ENCODE assay signal across 19 mouse cellular contexts in the genomic region with DNA sequence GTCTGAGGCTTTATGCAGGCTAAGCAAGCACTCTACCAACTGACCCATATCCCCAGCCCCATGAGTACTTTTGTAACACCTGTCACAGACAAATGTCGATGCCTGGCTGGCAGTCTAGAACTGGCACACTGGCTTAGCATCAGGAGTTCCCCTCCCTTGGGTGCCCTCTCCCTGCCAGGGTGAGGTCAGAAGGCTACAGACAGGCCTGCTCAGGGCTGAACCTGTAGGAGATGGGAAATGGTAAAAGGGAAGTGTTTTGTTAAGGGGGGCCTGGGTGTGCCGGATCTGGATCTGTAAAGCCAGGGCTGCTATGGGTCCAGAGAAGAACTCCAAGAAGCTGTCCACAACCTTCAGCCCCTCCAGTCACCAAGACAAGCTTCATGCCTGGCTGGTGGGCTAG.
"Had no signal": no experiment of that assay in that cellular context is flagged by ENCODE, and none has a peak within 500 bp of the region (broad histone marks: within the 10 kb centered on the region; RNA-seq: fewer than 3 reads in every experiment).

No protein-coding gene starts in this region.

- ATAC-seq: midbrain, embryonic 15.5 days had no signal

- DNase-seq: kidney, adult 18-20 months; kidney, postnatal 10 days; kidney, postnatal 36 days; left cerebral cortex, postnatal 4 days; liver, embryonic 13.5 days; lung, adult 2 months; lung, postnatal 14 days; lung, postnatal 4 days; thymus, adult 2 months; thymus, postnatal 14 days; thymus, postnatal 4 days had no signal

- H3K27ac ChIP-seq: kidney, embryonic 15.5 days; limb, embryonic 12.5 days; limb, embryonic 15.5 days; liver, embryonic 13.5 days; midbrain, embryonic 12.5 days; midbrain, embryonic 15.5 days; neural tube, embryonic 13.5 days; stomach, postnatal 0 days had no signal

- H3K9me3 ChIP-seq: kidney, embryonic 15.5 days; limb, embryonic 15.5 days; midbrain, embryonic 12.5 days; midbrain, embryonic 15.5 days had no signal

- H3K27me3 ChIP-seq: kidney, embryonic 15.5 days; limb, embryonic 12.5 days; limb, embryonic 15.5 days; liver, embryonic 13.5 days; midbrain, embryonic 12.5 days; midbrain, embryonic 15.5 days; neural tube, embryonic 13.5 days had no signal

- H3K36me3 ChIP-seq: kidney, embryonic 15.5 days; limb, embryonic 12.5 days; limb, embryonic 15.5 days; liver, embryonic 13.5 days; midbrain, embryonic 12.5 days; midbrain, embryonic 15.5 days; neural tube, embryonic 13.5 days had no signal

- H3K4me2 ChIP-seq: kidney, embryonic 15.5 days; limb, embryonic 12.5 days; limb, embryonic 15.5 days; liver, embryonic 13.5 days; midbrain, embryonic 12.5 days; midbrain, embryonic 15.5 days; neural tube, embryonic 13.5 days had no signal

- H3K9ac ChIP-seq: kidney, embryonic 15.5 days; limb, embryonic 12.5 days; limb, embryonic 15.5 days; liver, embryonic 13.5 days; midbrain, embryonic 12.5 days; midbrain, embryonic 15.5 days; neural tube, embryonic 13.5 days had no signal

- H3K4me3 ChIP-seq: kidney, embryonic 15.5 days; limb, embryonic 12.5 days; limb, embryonic 15.5 days; liver, embryonic 13.5 days; midbrain, embryonic 12.5 days; midbrain, embryonic 15.5 days; myocyte; neural tube, embryonic 13.5 days had no signal

- H3K4me1 ChIP-seq: liver, embryonic 13.5 days; midbrain, embryonic 12.5 days; midbrain, embryonic 15.5 days; neural tube, embryonic 13.5 days had no signal
